Mouse (Mus musculus) midbrain, embryonic 11.5 days (tissue): Measurements from ENCODE around the gene Gpr176. TPM values are rescaled to one million over a fixed set of nuclear protein-coding genes. Genes with fewer than 3 reads are reported as not detected.

ENCODE experiments used
- ATAC-seq: fragments of 200-750 bp; cut with Nextera tagmentation; 2 replicates; pipeline ENCODE4 v1.8.0; 2017; ENCODE audit warnings: moderate TSS enrichment, moderate library complexity; ENCODE audit not compliant: low FRiP score
- DNase-seq: peaks from one replicate; pipeline ENCODE4 v3.0.0; 2015; ENCODE audit warnings: low spot score; ENCODE audit errors: missing footprints
- H3K27ac ChIP-seq: fragments of 300-500 bp; sonication (generic); 2 replicates; pipeline ENCODE4 v1.5.1; 2014; ENCODE audit warnings: low read depth, low read length
- H3K27me3 ChIP-seq: fragments of 300-500 bp; sonication (generic); 2 replicates; pipeline ENCODE4 v1.6.1; 2014; ENCODE audit warnings: mild to moderate bottlenecking, low read length, moderate library complexity, mixed read lengths; ENCODE audit not compliant: control insufficient read depth, insufficient read depth
- H3K36me3 ChIP-seq: fragments of 300-500 bp; sonication (generic); 2 replicates; pipeline ENCODE4 v1.6.1; 2014; ENCODE audit warnings: mild to moderate bottlenecking, low read length, moderate library complexity, mixed read lengths; ENCODE audit not compliant: control insufficient read depth, insufficient read depth
- H3K4me1 ChIP-seq: fragments of 300-500 bp; sonication (generic); 2 replicates; pipeline ENCODE4 v1.6.1; 2014; ENCODE audit warnings: low read length; ENCODE audit not compliant: control insufficient read depth, insufficient read depth
- H3K4me2 ChIP-seq: fragments of 300-500 bp; sonication (generic); 2 replicates; pipeline ENCODE4 v1.6.1; 2014; ENCODE audit warnings: mild to moderate bottlenecking, moderate library complexity
- H3K4me3 ChIP-seq: fragments of 300-500 bp; sonication (generic); 2 replicates; pipeline ENCODE4 v1.5.1; 2014; ENCODE audit warnings: low read depth, low read length
- H3K9ac ChIP-seq: fragments of 300-500 bp; sonication (generic); 2 replicates; pipeline ENCODE4 v1.6.1; 2014; ENCODE audit warnings: low read length
- H3K9me3 ChIP-seq: fragments of 300-500 bp; sonication (generic); 2 replicates; pipeline ENCODE4 v1.6.1; 2016; ENCODE audit warnings: low read length; ENCODE audit not compliant: control insufficient read depth
- WGBS: fragments of 180-500 bp; shearing (Covaris S2); extraction: QIAGEN DNeasy Blood & Tissue Kit; methylation state at CpG from one replicate; pipeline ENCODE4 v1.1.7; 2014; 5-methylcytosine and 5-hydroxymethylcytosine counted together
- polyA plus RNA-seq: library from polyadenylated mRNA; unstranded; fragments of >200 nt; fragmentation: Nextera tagmentation; extraction: Ambion mirVana; gene quantifications from 2 replicates; pipeline ENCODE4 v1.2.1, GENCODE M21; 2014

Gene Gpr176
- polyA plus RNA-seq, 1 experiment from 2014 or later = 0.25 TPM

DNA sequence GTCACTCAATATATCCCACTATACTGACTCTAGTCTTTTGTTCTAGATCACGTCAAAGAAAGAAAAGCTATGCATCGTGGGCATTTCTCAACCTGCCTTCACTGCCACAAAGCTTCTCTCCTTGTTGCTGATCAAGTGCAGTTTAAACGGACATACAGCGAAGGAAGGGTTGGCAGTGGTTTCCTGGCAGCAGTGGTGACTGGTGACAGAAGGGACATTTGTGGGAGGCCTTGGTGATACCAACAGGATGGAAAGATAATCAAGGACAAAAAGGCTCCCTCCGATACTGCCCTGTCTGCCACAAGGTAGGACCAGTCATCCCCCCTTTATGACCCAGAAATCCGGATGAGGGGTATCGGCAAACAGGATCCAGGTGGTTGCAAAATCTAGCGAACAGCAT, 95.0 kb downstream of the Gpr176 start:
- DNase-seq = peak; percentile 65
- no peak overlapping the region for H3K4me2 ChIP-seq
- 93% methylated on average over 8 of the region's 8 CpGs for WGBS

DNA sequence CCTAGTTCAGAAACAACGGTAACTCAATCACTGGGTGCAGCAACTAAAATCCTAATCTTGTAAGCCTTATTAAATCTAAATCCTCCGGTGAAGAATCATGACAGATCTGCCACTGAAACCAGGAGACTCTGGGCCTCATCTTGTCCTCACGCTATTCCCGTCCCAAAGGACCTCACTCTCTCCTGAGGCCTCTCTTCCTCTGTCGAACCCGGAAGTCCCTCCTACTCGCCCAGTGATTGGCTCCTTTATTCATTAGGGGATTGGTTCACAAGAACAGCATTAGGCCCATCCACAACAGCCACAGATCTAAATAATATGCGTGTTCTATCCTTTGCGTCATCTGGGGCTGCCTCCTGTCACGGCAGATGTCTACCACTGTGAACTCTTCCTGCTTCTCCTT, 101.6 kb downstream of the Gpr176 start:
- DNase-seq = peak; percentile 66
- no peak overlapping the region for H3K9ac ChIP-seq
- H3K4me1 ChIP-seq = no peaks in the 10 kb centered on the region
- ATAC-seq = no peak
- H3K4me3 ChIP-seq = no peak overlapping the region
- no peak overlapping the region for H3K27ac ChIP-seq
- 90% methylated on average over 10 of the region's 10 CpGs for WGBS
- no peaks in the 10 kb centered on the region for H3K27me3 ChIP-seq
- H3K4me2 ChIP-seq = no peak overlapping the region
- no peaks in the 10 kb centered on the region for H3K36me3 ChIP-seq
- no peaks in the 10 kb centered on the region for H3K9me3 ChIP-seq

More for the DNA sequence above, 95.0 kb downstream of the Gpr176 start:
- no peaks in the 10 kb centered on the region for H3K27me3 ChIP-seq
- H3K9me3 ChIP-seq = no peaks in the 10 kb centered on the region
- H3K9ac ChIP-seq = no peak overlapping the region
- no peaks in the 10 kb centered on the region for H3K36me3 ChIP-seq
- no peaks in the 10 kb centered on the region for H3K4me1 ChIP-seq
- H3K27ac ChIP-seq = no peak overlapping the region
- H3K4me3 ChIP-seq = no peak overlapping the region
- no peak for ATAC-seq

DNA sequence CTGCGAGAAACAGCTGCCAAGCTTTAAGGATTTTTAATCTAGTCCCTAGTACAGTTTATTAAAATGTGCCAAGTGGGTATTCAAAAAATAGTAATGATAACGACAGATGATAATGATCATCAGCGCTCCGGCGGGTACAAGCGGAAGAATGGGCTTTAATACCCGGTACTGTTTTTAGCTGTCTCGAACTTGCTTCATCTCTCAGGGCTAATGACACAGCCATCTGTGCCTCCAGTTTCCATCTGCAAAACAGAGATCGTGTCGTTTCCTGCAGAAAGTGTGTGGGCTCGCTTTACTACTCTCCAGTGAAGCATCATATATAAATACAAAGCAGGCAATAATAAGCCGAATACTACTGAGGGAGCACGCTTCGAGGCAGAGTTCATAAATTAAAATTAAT, 103.0 kb downstream of the Gpr176 start:
- Histone ChIP-seq H3K4me2 (no peak overlapping the region), H3K27me3 (no peaks in the 10 kb centered on the region), H3K9ac (no peak overlapping the region), H3K9me3 (no peaks in the 10 kb centered on the region), H3K4me1 (no peaks in the 10 kb centered on the region), H3K27ac (no peak overlapping the region), H3K36me3 (no peaks in the 10 kb centered on the region), H3K4me3 (no peak overlapping the region)
- ATAC-seq = no peak
- WGBS = 93% methylated on average over 14 of the region's 14 CpGs
- peak; percentile 44 for DNase-seq

DNA sequence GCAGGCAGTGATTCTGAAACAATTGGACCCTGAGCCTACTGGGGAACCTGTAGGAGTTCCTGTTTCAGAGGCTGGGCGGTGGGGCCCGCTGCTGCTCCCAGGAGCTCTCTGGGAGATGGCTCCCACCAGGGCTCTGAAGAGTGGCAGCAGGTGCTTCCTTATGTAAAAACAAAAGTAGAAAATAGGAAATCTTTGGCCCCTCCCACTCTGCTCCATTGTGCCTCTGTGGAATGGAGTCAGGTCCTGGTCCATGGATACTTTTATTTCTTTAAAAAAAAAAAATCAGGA, 109.4 kb downstream of the Gpr176 start:
- H3K9me3 ChIP-seq = no peaks in the 10 kb centered on the region
- no peak overlapping the region for H3K4me3 ChIP-seq
- no peak overlapping the region for H3K27ac ChIP-seq
- WGBS = 27% methylated on average over 2 of the region's 2 CpGs
- no peaks in the 10 kb centered on the region for H3K36me3 ChIP-seq
- no peaks in the 10 kb centered on the region for H3K27me3 ChIP-seq
- H3K4me2 ChIP-seq = no peak overlapping the region
- ATAC-seq (no peak), DNase-seq (peak; percentile 59)
- no peak overlapping the region for H3K9ac ChIP-seq
- H3K4me1 ChIP-seq = no peaks in the 10 kb centered on the region

DNA sequence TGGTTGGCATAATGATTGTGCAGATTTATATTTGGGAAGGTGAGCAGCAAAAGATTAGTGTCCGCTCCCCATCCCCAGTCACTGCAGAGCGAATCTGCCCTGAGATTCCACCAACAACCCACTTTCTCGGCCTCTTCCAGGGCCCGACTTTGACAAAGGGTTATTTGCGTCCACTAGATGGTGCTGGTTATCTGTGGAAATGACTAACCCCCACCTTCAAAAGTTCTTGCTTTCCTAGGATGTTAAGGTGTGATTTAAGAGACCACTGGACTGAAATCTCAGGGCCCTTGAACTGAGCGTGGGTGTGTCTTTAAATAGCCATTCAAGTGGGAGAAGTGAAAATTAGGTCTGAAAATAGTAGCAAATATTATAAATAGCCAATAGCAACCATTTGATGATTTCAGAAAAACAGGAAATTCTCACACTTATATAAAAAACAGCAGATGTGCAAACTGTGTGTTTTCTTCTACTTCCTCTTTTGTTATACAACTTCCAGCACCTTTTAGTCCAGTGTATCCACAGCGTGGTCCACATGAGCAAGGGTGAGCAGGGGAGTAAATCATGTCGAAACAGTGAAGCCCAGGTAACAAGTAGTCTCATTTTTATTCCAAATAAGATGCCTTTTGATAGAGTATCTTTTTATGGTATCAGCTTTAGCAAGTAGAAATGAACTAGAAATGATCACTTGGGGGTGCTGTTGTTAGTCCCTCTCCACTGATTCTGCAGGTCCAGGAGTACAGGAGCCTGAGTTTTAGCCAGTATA, 109.9 kb downstream of the Gpr176 start:
- no peak overlapping the region for H3K27ac ChIP-seq
- H3K4me1 ChIP-seq = no peaks in the 10 kb centered on the region
- H3K9ac ChIP-seq = no peak overlapping the region
- no peak overlapping the region for H3K4me3 ChIP-seq
- WGBS = 22% methylated on average over 8 of the region's 8 CpGs
- no peaks in the 10 kb centered on the region for H3K27me3 ChIP-seq
- H3K9me3 ChIP-seq = no peaks in the 10 kb centered on the region
- no peaks in the 10 kb centered on the region for H3K36me3 ChIP-seq
- H3K4me2 ChIP-seq = no peak overlapping the region
- DNase-seq = peak; percentile 96
- ATAC-seq = no peak

DNA sequence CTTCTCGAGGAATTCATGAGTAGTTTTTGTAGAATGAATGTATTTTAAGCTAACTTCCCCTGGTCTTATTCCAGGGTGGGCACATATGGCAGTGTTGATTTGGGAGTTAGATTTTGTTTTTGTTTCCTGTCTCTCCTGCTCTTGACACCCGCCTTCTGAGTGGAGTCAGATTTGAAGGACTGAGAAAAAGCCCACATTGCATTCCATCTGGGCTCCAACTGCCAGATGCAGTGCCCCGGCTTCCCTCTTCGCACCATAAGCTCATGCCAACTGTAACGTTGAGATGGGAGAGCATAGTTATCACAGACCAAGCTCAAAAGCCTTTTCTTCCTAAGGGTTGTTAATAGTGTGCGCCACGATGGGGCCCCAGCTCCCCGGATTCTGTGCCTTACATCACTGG, 110.5 kb downstream of the Gpr176 start:
- 61% methylated on average over 8 of the region's 8 CpGs for WGBS
- DNase-seq = peak; percentile 66
- H3K4me3 ChIP-seq = no peak overlapping the region
- H3K27ac ChIP-seq = no peak overlapping the region
- H3K4me2 ChIP-seq = no peak overlapping the region
- no peak overlapping the region for H3K9ac ChIP-seq
- ATAC-seq = no peak
- no peaks in the 10 kb centered on the region for H3K9me3 ChIP-seq
- no peaks in the 10 kb centered on the region for H3K36me3 ChIP-seq
- no peaks in the 10 kb centered on the region for H3K27me3 ChIP-seq
- H3K4me1 ChIP-seq = no peaks in the 10 kb centered on the region

DNA sequence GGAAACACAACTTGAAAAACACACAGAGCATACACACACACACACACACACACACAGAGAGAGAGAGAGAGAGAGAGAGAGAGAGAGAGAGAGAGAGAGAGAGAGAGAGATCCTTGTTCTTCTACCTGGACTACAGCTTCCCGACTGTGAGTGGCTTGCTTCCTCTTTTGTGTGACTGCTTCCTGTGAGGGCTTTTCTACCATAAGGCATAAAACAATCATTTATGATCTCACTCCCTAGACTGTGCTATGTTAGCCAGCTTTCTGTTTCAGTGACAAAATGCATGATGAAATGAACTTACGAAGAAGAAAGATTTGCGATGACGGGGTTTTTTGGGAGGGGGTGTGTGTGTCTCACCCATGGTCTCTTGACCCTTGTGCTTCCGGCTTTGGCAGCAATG, 113.5 kb downstream of the Gpr176 start:
- Histone ChIP-seq H3K36me3 (no peaks in the 10 kb centered on the region), H3K4me2 (no peak overlapping the region), H3K27ac (no peak overlapping the region), H3K9ac (no peak overlapping the region), H3K4me3 (no peak overlapping the region), H3K9me3 (no peaks in the 10 kb centered on the region), H3K4me1 (no peaks in the 10 kb centered on the region), H3K27me3 (no peaks in the 10 kb centered on the region)
- DNase-seq (peak; percentile 62), ATAC-seq (no peak)
- WGBS = 87% methylated on average over 5 of the region's 5 CpGs

DNA sequence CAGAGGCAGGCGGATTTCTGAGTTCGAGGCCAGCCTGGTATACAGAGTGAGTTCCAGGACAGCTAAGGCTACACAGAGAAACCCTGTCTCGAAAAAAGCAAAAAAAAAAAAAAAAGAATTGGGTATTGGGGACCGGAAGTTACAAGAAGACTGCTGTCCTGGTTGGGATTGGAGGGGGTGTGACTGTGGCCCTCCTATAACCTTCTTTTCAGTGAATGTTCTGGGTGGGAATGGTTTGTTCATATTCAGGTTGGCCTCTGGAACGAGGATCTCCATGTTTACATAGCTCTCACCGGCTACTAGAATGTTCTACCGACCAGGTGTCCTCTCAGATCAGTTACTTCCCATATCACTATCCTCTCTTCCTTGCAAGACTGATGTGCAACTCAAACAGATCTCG, 116.1 kb downstream of the Gpr176 start:
- Histone ChIP-seq H3K27me3 (no peaks in the 10 kb centered on the region), H3K9ac (no peak overlapping the region), H3K36me3 (no peaks in the 10 kb centered on the region), H3K4me2 (no peak overlapping the region), H3K27ac (no peak overlapping the region), H3K9me3 (no peaks in the 10 kb centered on the region), H3K4me1 (no peaks in the 10 kb centered on the region), H3K4me3 (no peak overlapping the region)
- WGBS = 74% methylated on average over 8 of the region's 8 CpGs
- ATAC-seq (no peak; the same call in 1 of the 2 replicates), DNase-seq (peak; percentile 75)

DNA sequence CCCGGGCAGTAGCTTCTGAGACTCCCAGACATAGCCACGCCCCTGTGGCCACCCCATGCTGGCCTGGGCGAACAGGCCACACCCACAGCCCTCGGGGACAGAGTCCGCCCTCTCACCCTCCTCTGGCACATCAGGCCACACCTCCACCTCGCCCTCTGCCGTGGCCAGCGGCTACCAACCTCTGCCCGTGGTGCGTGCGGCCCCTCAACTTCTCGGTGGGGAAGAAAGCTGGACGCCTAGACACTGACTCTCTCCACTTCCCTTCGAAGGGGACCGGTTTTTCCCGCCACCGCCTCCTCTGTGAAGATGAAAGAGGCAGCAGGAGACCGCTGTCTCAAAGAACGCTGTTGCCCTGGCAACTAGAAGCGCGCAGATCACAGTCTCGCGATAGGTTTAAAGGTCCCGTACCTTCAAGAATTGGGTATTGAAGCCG, 116.6 kb downstream of the Gpr176 start, which contains the start of gene Fsip1:
Gene Fsip1, minus strand, starts transcription at position 346 of the 433 bp plus-strand sequence.
- Histone ChIP-seq H3K4me2 (peak within 1 kb of the TSS; percentile 53), H3K4me1 (no peaks in the 10 kb centered on the region), H3K27ac (no peak within 1 kb of the TSS), H3K4me3 (peak within 1 kb of the TSS; percentile 34), H3K9me3 (no peaks in the 10 kb centered on the region), H3K9ac (peak within 1 kb of the TSS; percentile 26; the same call in 1 of the 2 replicates), H3K27me3 (no peaks in the 10 kb centered on the region), H3K36me3 (no peaks in the 10 kb centered on the region)
- WGBS = 2% methylated on average over 25 of the region's 25 CpGs
- DNase-seq = peak; percentile 97
- peak; percentile 97 for ATAC-seq
